Mouse (Mus musculus): Measurements from ENCODE around the gene Sebox. TPM values are rescaled to one million over a fixed set of nuclear protein-coding genes. Genes with fewer than 3 reads are reported as not detected.

The Sebox gene
- not detected for total RNA-seq (2023)

DNA sequence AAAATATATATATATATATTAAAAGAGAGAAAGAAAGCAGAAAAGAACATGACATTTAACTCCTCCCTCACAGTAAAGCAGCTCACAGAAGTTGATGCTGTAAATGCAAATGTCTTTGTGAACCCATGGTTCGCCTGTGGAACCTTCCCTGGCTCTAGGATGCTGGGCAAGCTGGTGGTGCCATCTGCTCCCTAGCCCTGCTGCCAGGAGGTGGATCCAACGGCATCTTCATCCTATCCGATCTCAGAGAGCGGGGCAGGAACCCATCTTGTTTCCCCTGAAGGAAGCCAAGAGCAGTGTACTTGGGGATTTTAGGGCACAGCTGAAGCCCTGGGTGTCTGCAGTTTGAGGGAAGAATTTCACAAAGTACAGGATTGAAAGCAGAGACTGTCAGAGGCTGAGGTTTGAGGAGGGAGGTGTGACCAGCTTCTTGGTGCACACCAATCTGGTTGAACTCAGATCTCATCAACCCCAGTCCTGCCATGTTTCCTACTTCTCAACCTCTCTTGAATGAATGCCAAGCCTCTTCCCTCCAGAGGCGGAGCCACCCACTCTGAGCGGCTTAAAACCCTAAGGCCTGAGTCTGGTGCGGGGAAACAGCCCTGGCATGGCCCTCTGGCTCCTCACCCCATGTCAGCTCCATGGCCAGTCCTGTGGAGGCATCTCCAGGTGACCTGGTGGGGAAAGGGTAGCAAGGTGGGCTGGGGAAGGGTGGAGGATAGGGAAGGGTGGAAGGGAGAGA, at the start of gene Sebox:
TSS of gene Sebox (plus strand) at position 539 of the 742 bp plus-strand sequence.

DNA sequence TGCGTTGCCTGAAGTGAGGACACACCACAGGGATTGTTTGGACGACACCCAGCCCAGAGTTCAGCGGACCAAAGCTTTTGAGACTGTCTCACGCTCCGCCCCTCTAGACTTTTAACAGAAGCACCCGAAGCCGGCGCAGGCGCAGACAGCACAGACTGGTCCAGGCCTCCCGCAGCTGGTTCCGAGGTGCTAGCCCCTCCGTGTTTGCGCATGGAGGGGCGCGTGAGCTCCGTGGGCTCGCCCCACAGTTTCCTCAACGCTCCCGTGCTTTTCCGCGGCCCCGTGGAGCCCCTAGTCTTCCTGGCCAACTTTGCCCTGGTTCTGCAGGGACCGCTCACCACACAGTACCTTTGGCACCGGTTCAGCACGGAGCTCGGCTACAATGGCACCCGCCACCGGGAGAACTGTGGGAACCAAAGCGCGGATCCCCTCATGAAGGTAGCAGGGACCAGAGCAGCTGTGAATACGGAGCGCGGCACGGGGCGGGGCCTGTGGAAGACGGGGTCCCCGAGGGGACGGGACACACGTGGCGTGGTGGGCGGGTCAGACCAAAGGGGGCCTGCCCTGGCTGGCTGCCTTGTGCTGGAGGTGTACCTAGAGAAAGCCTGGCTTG, 37.6 kb upstream of the Sebox start, which contains the start of gene Slc46a1:
TSS of gene Slc46a1 (plus strand) at position 130 of the 613 bp plus-strand sequence.

DNA sequence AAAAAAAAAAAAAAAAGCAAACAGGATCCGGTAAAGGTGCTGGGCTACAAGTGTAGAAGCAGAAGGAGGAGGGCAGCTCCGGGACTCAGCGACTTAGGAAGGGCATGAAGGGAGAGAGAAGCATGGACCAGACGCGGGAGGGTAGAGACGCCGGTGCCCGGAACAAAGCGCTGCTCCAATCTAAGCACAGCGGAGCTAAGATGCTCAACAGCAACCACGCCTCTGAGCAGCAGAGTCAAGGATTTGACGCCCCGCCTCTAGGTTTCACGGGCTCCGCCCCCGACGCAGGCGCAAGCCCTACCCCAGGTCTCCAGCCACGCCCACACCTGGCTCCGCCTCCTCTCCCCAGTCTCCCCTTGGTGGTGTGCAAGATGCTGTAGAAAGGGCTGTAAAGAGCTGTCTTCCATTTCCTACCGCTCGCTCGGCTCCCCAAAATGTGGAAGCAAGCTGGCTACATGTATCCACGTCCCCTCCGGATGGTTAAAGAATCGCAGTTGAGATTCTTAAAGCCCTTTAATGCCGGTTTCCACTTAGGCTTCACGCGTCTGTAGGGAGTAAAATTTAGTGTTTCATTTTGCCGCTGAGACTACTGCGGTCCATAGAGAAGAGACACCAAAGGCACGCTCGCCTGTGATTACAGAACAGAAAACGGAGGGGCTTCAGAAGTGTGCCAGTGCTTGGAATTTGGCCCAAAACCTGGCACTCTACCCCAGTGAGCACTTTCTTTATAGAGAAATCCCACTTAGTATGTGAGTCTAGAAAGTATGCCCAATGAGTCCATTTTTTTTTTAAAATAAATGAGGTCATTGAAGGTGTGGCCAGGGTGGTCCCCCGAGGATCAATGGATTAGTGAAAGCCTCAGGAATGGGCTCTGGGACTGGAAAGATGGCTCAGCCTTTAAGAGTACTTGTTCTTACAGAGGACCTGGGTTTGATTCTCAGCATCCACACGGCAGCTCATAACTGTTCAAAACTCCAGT, 5.4 kb upstream of the Sebox start, which contains the start of gene Sarm1:
TSS of gene Sarm1 (minus strand) at position 211 of the 979 bp plus-strand sequence.

DNA sequence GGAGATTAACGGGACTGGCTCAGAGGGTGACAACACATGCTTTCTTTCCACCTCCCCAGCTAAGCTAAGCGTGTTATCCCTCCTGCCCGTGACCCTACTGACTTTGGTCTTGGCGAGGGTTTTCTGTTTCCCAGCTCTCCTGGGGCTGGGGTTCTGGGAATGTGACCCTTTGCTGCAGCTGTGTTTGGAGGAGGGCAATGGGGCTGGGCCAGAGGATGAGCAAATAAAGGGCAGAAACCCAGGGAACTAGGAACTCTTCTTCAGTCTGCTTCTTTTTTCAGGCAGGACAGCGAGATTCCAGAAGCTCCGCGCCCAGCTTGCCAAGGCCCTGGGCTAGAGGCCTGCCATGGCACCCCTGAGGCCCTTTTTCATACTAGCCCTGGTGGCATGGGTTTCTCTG, 4.2 kb upstream of the Sebox start, which contains the start of gene Vtn:
TSS of gene Vtn (plus strand) at position 88 of the 400 bp plus-strand sequence.

DNA sequence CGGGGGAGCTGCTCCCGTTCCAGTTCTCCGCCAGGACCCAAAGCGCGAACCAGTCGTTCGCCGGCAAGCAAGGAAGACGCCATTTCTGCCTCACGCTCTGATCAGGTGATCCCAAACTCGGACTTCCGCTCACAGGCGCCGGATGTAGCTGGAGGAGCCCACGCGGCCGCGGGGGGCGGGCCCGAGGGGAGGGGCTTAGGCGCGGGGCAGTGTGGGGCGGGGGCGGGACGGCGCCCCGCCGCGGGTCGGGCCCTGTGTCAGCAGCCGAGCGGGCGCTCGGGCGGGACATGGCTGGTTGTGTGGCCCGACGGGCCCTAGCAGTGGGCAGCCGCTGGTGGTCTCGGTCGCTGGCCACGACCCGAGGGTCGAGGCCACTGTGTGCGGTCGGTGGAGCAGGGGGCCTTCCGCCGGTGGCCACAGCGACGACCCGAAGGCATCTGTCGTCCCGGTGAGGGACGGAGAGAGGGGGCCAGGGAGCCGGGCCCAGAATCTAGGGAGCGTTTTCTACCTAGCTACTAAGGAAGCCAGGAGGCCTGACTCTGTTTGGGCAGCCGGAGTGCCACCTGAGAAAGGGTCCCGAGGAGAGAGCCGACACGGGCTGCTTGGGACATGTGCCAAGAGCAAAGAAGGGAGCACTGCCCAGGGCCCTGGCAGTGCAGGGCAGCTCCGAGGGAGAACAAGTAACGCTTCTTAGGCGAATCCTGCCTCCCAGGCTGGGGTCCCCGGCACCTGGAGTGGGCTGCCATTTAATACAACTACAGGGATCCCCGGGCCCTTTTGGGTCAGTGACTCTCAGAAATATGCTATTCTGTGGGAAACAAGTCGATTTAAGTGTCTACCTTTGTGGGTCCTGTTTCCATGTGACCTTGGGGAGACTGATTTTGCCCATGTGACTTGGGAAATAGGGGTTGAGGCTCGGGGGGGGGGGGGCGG, 9.0 kb downstream of the Sebox start, which contains the start of the genes Tmem199 and Poldip2:
TSS of gene Tmem199 (minus strand) at position 148 of the 933 bp plus-strand sequence.
TSS of gene Poldip2 (plus strand) at position 169 of the 933 bp plus-strand sequence.

DNA sequence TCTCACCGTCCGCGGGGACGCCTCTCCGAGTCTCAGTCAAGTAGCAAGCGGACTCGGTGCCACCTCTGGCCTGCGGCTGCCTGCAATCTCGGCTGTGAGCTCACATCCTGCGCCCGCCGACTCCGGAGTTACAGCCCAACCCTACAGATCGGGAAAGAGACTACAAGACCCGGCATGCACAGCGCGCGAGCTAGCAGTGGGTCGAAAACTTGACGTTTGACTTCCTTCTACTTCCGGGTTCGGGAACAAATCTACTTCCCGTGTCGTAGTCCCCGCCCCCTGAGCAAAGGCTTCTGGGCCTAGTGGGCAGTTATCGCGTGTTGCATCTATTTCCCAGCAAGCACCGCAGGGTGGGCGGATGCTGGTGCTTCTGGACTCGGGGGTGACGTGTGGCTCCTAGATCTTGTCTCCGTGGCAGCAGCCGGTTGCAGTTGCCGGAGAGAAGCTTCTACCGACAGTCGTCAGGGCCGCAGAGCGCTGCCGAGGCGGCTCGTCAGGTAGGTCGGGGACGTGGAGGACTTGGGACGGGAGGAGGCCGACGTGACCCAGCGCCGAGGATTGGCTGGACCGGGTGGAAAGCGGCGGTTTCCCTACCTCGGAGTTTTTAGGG, 32.9 kb downstream of the Sebox start, which contains the start of the genes Tnfaip1 and Ift20:
TSS of gene Tnfaip1 (minus strand) at position 253 of the 610 bp plus-strand sequence.
TSS of gene Ift20 (plus strand) at position 282 of the 610 bp plus-strand sequence.

DNA sequence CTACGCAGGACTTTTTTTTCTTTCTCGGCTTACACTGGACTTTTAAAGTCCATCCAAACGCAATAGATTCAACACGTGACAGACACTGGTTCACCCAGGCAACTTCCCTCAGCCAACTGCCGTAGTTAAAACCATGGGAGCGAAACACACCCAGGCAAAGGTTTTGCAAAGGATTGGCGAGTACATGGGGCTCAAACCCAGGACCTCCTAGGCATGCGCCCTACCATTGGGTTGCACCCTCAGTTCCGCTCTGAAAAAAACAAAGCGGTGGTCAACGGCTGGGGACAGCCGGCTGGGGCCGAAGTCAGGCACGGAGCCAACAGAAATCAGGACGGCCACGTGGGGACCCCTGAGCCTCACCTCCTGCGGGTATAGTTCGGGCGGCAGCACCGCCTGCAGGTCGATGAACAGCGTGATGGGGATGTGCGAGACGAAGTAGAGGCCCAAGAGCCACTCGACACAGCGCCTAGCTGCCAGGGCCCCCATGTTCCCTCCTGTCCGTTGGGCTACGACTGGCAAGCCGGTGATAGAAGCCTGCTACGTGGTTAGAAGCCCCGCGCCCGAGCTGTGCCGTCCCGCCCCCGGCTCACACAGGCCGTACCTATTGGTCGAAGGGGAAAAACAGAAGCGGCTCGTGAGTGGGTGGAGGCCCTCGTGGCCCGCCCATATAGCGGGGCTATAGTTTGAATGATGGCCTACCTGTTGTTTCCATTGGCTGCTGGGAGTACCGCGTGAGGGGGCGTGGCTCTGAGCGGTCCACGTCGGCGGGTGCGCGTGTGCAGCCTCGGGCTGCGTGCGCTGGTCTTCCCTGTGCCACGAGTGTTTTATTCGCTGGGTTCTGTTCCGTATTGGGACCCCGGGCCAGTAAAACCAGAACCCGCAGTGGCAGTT, 47.2 kb downstream of the Sebox start, which contains the start of gene Tmem97:
TSS of gene Tmem97 (minus strand) at position 610 of the 891 bp plus-strand sequence.

Other genes with a start within 250 kb of the Sebox start
- 107 TPM for gene 2610507B11Rik, start 241.7 kb upstream of the Sebox start, total RNA-seq (2023)
- gene BC030499, start 212.6 kb upstream of the Sebox start, total RNA-seq (2023) = 1.7 TPM
- 1.7 TPM for gene Spag5, start 201.9 kb upstream of the Sebox start, total RNA-seq (2023)
- gene Aldoc, start 180.5 kb upstream of the Sebox start, total RNA-seq (2023) = 38.4 TPM
- 49.7 TPM for gene Pigs, start 175.0 kb upstream of the Sebox start, total RNA-seq (2023)
- 15.1 TPM for gene Unc119, start 160.0 kb upstream of the Sebox start, total RNA-seq (2023)
- gene Foxn1, start 116.9 kb upstream of the Sebox start, total RNA-seq (2023) = not detected
- not detected for gene Slc13a2, start 81.2 kb upstream of the Sebox start, total RNA-seq (2023)
- 1.5 TPM for gene Slc46a1, start 37.8 kb upstream of the Sebox start, total RNA-seq (2023)
- gene Sarm1, start 5.7 kb upstream of the Sebox start, total RNA-seq (2023) = 3.5 TPM
- gene Vtn, start 4.4 kb upstream of the Sebox start, total RNA-seq (2023) = not detected
- 22.1 TPM for gene Tmem199, start 8.7 kb downstream of the Sebox start, total RNA-seq (2023)
- 36.3 TPM for gene Poldip2, start 8.7 kb downstream of the Sebox start, total RNA-seq (2023)
- gene Tnfaip1, start 32.9 kb downstream of the Sebox start, total RNA-seq (2023) = 14.5 TPM
- 38.8 TPM for gene Ift20, start 32.9 kb downstream of the Sebox start, total RNA-seq (2023)
- 6.9 TPM for gene Tmem97, start 47.3 kb downstream of the Sebox start, total RNA-seq (2023)
- 78.6 TPM for gene Nlk, start 193.9 kb downstream of the Sebox start, total RNA-seq (2023)
- 21.3 TPM for gene Ccnq, start 248.3 kb downstream of the Sebox start, total RNA-seq (2023)

Measured in CD4-positive naive resting alpha-beta T cell, adult 57 days (primary cell).